Mouse (Mus musculus) hindbrain, embryonic 16.5 days (tissue): ENCODE measurements around the gene Cdkal1. TPM values are rescaled to one million over a fixed set of nuclear protein-coding genes. Genes with fewer than 3 reads are reported as not detected.

Experiments
- ATAC-seq: fragments of 200-750 bp; cut with Nextera tagmentation; 2 replicates; pipeline ENCODE4 v1.8.0; 2017; ENCODE audit warnings: moderate TSS enrichment, moderate library complexity
- H3K27ac ChIP-seq: fragments of 300-500 bp; sonication (generic); 2 replicates; pipeline ENCODE4 v1.5.1; 2014; ENCODE audit warnings: low read depth, mild to moderate bottlenecking, control low read depth, low read length, moderate library complexity
- H3K27me3 ChIP-seq: fragments of 300-500 bp; sonication (generic); replicated peaks from 2 replicates; pipeline ENCODE4 v1.6.1; 2014; ENCODE audit warnings: low read length; ENCODE audit not compliant: control insufficient read depth, insufficient read depth
- H3K36me3 ChIP-seq: fragments of 300-500 bp; sonication (generic); 2 replicates; pipeline ENCODE4 v1.6.1; 2014; ENCODE audit warnings: mild to moderate bottlenecking, low read length, moderate library complexity, mixed read lengths; ENCODE audit not compliant: control insufficient read depth, insufficient read depth
- H3K4me1 ChIP-seq: fragments of 300-500 bp; sonication (generic); 2 replicates; pipeline ENCODE4 v1.6.1; 2014; ENCODE audit warnings: low read depth, low read length; ENCODE audit not compliant: control insufficient read depth, insufficient read depth
- H3K4me2 ChIP-seq: fragments of 300-500 bp; sonication (generic); 2 replicates; pipeline ENCODE4 v1.6.1; 2014; ENCODE audit warnings: mild to moderate bottlenecking, low read length, control low read depth, moderate library complexity
- H3K4me3 ChIP-seq: fragments of 300-500 bp; sonication (generic); 2 replicates; pipeline ENCODE4 v1.5.1; 2014; ENCODE audit warnings: mild to moderate bottlenecking, low read length, control low read depth, moderate library complexity
- H3K9ac ChIP-seq: fragments of 300-500 bp; sonication (generic); 2 replicates; pipeline ENCODE4 v1.6.1; 2014; ENCODE audit warnings: low read depth, mild to moderate bottlenecking, control low read depth, low read length, moderate library complexity
- H3K9me3 ChIP-seq: fragments of 300-500 bp; sonication (generic); 2 replicates; pipeline ENCODE4 v1.6.1; 2014; ENCODE audit warnings: mild to moderate bottlenecking, low read length, moderate library complexity; ENCODE audit not compliant: control insufficient read depth
- WGBS: fragments of 180-500 bp; shearing (Covaris S2); extraction: QIAGEN DNeasy Blood & Tissue Kit; methylation state at CpG from one replicate; pipeline ENCODE4 v1.1.7; 2014; 5-methylcytosine and 5-hydroxymethylcytosine counted together
- polyA plus RNA-seq: library from polyadenylated mRNA; unstranded; fragments of >200 nt; fragmentation: Nextera tagmentation; extraction: Ambion mirVana; gene quantifications from 2 replicates; pipeline ENCODE4 v1.2.1, GENCODE M21; 2015

The Cdkal1 gene
- polyA plus RNA-seq, 1 experiment from 2014 or later: 19.4 TPM

- WGBS: 90% methylated on average over 6 of the region's 6 CpGs
- Histone ChIP-seq H3K36me3 (no peaks in the 10 kb centered on the region), H3K27ac (no peak overlapping the region), H3K9ac (no peak overlapping the region), H3K9me3 (no peaks in the 10 kb centered on the region), H3K4me1 (no peaks in the 10 kb centered on the region), H3K4me3 (no peak overlapping the region), H3K4me2 (no peak overlapping the region), H3K27me3 (no peaks in the 10 kb centered on the region)
- ATAC-seq: no peak
Observed at GRCm38 (mm10) chr13:29462271-29462670, 393.2 kb downstream of the Cdkal1 start.

- H3K9ac ChIP-seq: no peak overlapping the region
- no peaks in the 10 kb centered on the region for H3K27me3 ChIP-seq
- H3K4me2 ChIP-seq: no peak overlapping the region
- H3K27ac ChIP-seq: no peak overlapping the region
- ATAC-seq: no peak
- no peaks in the 10 kb centered on the region for H3K36me3 ChIP-seq
- H3K9me3 ChIP-seq: no peaks in the 10 kb centered on the region
- WGBS: 85% methylated on average over 5 of the region's 5 CpGs
- no peaks in the 10 kb centered on the region for H3K4me1 ChIP-seq
- no peak overlapping the region for H3K4me3 ChIP-seq
Observed at GRCm38 (mm10) chr13:29460741-29461140, 394.7 kb downstream of the Cdkal1 start.

GRCm38 (mm10) chr13:29458385-29458784, 397.1 kb downstream of the Cdkal1 start:
- Histone ChIP-seq H3K4me1 (no peaks in the 10 kb centered on the region), H3K4me3 (no peak overlapping the region), H3K27me3 (no peaks in the 10 kb centered on the region), H3K4me2 (no peak overlapping the region), H3K9ac (no peak overlapping the region), H3K9me3 (no peaks in the 10 kb centered on the region), H3K27ac (no peak overlapping the region), H3K36me3 (no peaks in the 10 kb centered on the region)
- 68% methylated on average over 1 of the region's 1 CpGs for WGBS
- ATAC-seq: no peak

- no peaks in the 10 kb centered on the region for H3K9me3 ChIP-seq
- H3K27me3 ChIP-seq: no peaks in the 10 kb centered on the region
- peaks cover 3% of the 10 kb centered on the region; the same call in 1 of the 2 replicates for H3K4me1 ChIP-seq
- WGBS: 93% methylated on average over 2 of the region's 2 CpGs
- no peaks in the 10 kb centered on the region for H3K36me3 ChIP-seq
- no peak overlapping the region for H3K27ac ChIP-seq
- no peak overlapping the region for H3K9ac ChIP-seq
- no peak overlapping the region for H3K4me3 ChIP-seq
- ATAC-seq: no peak
- H3K4me2 ChIP-seq: no peak overlapping the region
Observed at GRCm38 (mm10) chr13:29437067-29437466, 418.4 kb downstream of the Cdkal1 start.

GRCm38 (mm10) chr13:29434726-29435125, 420.7 kb downstream of the Cdkal1 start:
- H3K27ac ChIP-seq: no peak overlapping the region
- no peak overlapping the region for H3K4me3 ChIP-seq
- H3K36me3 ChIP-seq: no peaks in the 10 kb centered on the region
- H3K9ac ChIP-seq: no peak overlapping the region
- ATAC-seq: 0 out of 2 replicates have a peak, but pooled peaks have one; percentile 37
- peaks cover 3% of the 10 kb centered on the region; the same call in 1 of the 2 replicates for H3K4me1 ChIP-seq
- H3K27me3 ChIP-seq: no peaks in the 10 kb centered on the region
- no peak overlapping the region for H3K4me2 ChIP-seq
- H3K9me3 ChIP-seq: no peaks in the 10 kb centered on the region
- 50% methylated on average over 4 of the region's 4 CpGs for WGBS

GRCm38 (mm10) chr13:29430919-29431318, 424.6 kb downstream of the Cdkal1 start:
- Histone ChIP-seq H3K36me3 (no peaks in the 10 kb centered on the region), H3K27me3 (no peaks in the 10 kb centered on the region), H3K9ac (no peak overlapping the region), H3K27ac (no peak overlapping the region), H3K4me2 (no peak overlapping the region), H3K4me1 (peaks cover 3% of the 10 kb centered on the region; the same call in 1 of the 2 replicates), H3K4me3 (no peak overlapping the region), H3K9me3 (no peaks in the 10 kb centered on the region)
- no peak for ATAC-seq
- WGBS: 47% methylated on average over 4 of the region's 4 CpGs

GRCm38 (mm10) chr13:29429877-29430276, 425.6 kb downstream of the Cdkal1 start:
- Histone ChIP-seq H3K4me3 (no peak overlapping the region), H3K27me3 (no peaks in the 10 kb centered on the region), H3K27ac (no peak overlapping the region), H3K9me3 (no peaks in the 10 kb centered on the region), H3K9ac (no peak overlapping the region), H3K36me3 (no peaks in the 10 kb centered on the region), H3K4me2 (no peak overlapping the region), H3K4me1 (peaks cover 2% of the 10 kb centered on the region; the same call in 1 of the 2 replicates)
- 60% methylated on average over 4 of the region's 4 CpGs for WGBS
- ATAC-seq: no peak

GRCm38 (mm10) chr13:29429196-29429595, 426.3 kb downstream of the Cdkal1 start:
- no peaks in the 10 kb centered on the region for H3K4me1 ChIP-seq
- H3K27ac ChIP-seq: no peak overlapping the region
- H3K27me3 ChIP-seq: no peaks in the 10 kb centered on the region
- 93% methylated on average over 6 of the region's 6 CpGs for WGBS
- no peak overlapping the region for H3K4me2 ChIP-seq
- no peaks in the 10 kb centered on the region for H3K36me3 ChIP-seq
- no peak overlapping the region for H3K9ac ChIP-seq
- no peaks in the 10 kb centered on the region for H3K9me3 ChIP-seq
- no peak overlapping the region for H3K4me3 ChIP-seq
- no peak for ATAC-seq

- Histone ChIP-seq H3K4me2 (no peak overlapping the region), H3K9me3 (no peaks in the 10 kb centered on the region), H3K4me3 (no peak overlapping the region), H3K27ac (peak overlapping the region; percentile 77), H3K36me3 (no peaks in the 10 kb centered on the region), H3K9ac (no peak overlapping the region; the same call in 1 of the 2 replicates), H3K27me3 (no peaks in the 10 kb centered on the region), H3K4me1 (peaks cover 31% of the 10 kb centered on the region)
- WGBS: 6% methylated on average over 8 of the region's 8 CpGs
- ATAC-seq: peak; percentile 86
Observed at GRCm38 (mm10) chr13:29416450-29417136, 438.9 kb downstream of the Cdkal1 start.
